Mouse (Mus musculus) mesoderm, embryonic 11.5 days (tissue): Measurements from ENCODE around the gene Cd300lf.

Experiments
- DNase-seq: peaks from one replicate; pipeline ENCODE4 v3.0.0-alpha.2; 2012; ENCODE audit warnings: low read depth, low spot score

Cd300lf gene

GRCm38 (mm10) chr11:115160883-115161577, 27.2 kb upstream of the Cd300lf start:
- DNase-seq: peak; percentile 76

GRCm38 (mm10) chr11:115160016-115160797, 26.4 kb upstream of the Cd300lf start:
- peak; percentile 59 for DNase-seq

GRCm38 (mm10) chr11:115157933-115158719, 24.3 kb upstream of the Cd300lf start:
- no peak for DNase-seq

- DNase-seq: no peak
Measured at GRCm38 (mm10) chr11:115155053-115155634, 21.4 kb upstream of the Cd300lf start.

- peak; percentile 79 for DNase-seq
Measured at GRCm38 (mm10) chr11:115153699-115154292, 20.0 kb upstream of the Cd300lf start.

- no peak for DNase-seq
Measured at GRCm38 (mm10) chr11:115153088-115153487, 19.3 kb upstream of the Cd300lf start.

- DNase-seq: peak; percentile 84
Measured at GRCm38 (mm10) chr11:115151755-115152429, 18.1 kb upstream of the Cd300lf start.

GRCm38 (mm10) chr11:115150741-115151254, 17.0 kb upstream of the Cd300lf start:
- DNase-seq: peak; percentile 33

GRCm38 (mm10) chr11:115147813-115148212, 14.0 kb upstream of the Cd300lf start:
- DNase-seq: no peak

GRCm38 (mm10) chr11:115141970-115142369, 8.2 kb upstream of the Cd300lf start:
- DNase-seq: no peak

- DNase-seq: no peak
Measured at GRCm38 (mm10) chr11:115138597-115139262, 4.9 kb upstream of the Cd300lf start.

- no peak for DNase-seq
Measured at GRCm38 (mm10) chr11:115131768-115132381, 1.9 kb downstream of the Cd300lf start.

- DNase-seq: no peak
Measured at GRCm38 (mm10) chr11:115129508-115130126, 4.2 kb downstream of the Cd300lf start.

- DNase-seq: no peak
Measured at GRCm38 (mm10) chr11:115128483-115128882, 5.3 kb downstream of the Cd300lf start.

GRCm38 (mm10) chr11:115119409-115119808, 14.4 kb downstream of the Cd300lf start:
- DNase-seq: no peak

- DNase-seq: no peak
Measured at GRCm38 (mm10) chr11:115112196-115112595, 21.6 kb downstream of the Cd300lf start.

GRCm38 (mm10) chr11:115110271-115110670, 23.5 kb downstream of the Cd300lf start:
- DNase-seq: no peak

GRCm38 (mm10) chr11:115108176-115108575, 25.6 kb downstream of the Cd300lf start:
- no peak for DNase-seq

GRCm38 (mm10) chr11:115107403-115107916, 26.3 kb downstream of the Cd300lf start:
- no peak for DNase-seq
